Mouse (Mus musculus): Measurements from ENCODE around the gene Obox8. TPM values are rescaled to one million over a fixed set of nuclear protein-coding genes. Genes with fewer than 3 reads are reported as not detected.

The Obox8 gene
- not detected for total RNA-seq (2021)

DNA sequence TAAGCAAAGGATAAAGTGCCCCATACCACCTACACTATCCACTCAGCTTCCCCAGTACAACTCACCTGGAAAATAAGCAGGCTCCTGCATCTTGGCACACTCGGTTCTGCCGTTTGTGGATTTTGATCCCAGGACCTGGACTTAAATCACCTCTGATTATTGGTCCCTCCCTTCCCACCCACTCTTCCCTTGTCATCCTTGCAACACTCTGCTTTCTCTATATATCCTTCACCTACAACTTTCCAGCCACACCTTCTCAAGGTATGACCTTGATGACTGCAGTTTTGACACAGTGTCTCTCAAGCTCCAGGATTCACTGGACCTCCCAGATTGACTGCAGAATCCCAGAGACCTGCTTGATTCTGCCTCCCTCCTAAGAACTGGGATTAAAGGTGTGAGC, at the start of gene Obox8:
Gene Obox8, minus strand, starts transcription at position 101 of the 400 bp plus-strand sequence.
- DNase-seq (ENCODE audit: low spot score in 2 of 2), result no peak
- intact Hi-C loops (cut with DNase I), result no loop called here

DNA sequence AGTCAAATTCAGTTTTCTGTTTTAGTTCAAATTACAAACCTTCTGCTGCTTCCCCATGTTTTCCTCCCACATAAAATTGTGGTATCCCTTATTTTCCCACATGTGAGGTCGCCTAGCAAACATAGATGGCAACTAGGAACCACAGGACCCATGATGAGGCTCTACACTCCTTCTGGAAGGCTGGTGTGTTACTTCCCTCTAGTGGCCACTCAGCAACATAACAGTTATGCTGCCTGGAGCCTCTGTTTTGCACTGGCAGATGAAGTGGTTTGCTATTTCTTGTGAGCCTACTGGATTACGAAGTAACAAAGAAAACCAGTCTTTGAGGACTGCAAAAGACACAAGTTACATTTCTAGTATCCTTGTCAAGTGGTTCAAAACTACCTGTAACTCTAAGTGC, 16.1 kb downstream of the Obox8 start:
- intact Hi-C loops (cut with DNase I), result loop anchor here (5.0 kb wide), 2 partner anchors 1030 to 1245 kb away; no protein-coding TSS in a partner anchor
- DNase-seq (ENCODE audit: low spot score in 2 of 2), result no peak

DNA sequence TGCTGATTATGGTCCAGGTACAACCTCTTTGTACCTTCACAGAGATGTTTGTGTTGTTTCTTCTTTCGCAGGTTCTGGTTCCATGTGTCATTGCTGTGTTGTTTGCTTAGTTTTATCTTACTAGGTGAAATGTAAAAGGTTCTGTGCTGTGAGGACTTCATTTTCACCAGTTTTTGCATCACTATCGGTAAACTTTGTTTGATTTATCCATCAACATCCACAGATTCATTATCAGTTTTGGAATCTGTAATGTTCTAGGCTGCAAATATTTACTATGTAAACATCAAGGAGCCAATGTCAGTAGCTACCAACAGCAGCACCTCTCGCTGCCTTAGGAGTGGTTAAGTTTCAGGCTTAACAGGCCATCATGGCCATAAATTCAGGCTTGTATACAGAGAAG, 24.7 kb downstream of the Obox8 start:
- DNase-seq (ENCODE audit: low spot score in 2 of 2), result no peak

DNA sequence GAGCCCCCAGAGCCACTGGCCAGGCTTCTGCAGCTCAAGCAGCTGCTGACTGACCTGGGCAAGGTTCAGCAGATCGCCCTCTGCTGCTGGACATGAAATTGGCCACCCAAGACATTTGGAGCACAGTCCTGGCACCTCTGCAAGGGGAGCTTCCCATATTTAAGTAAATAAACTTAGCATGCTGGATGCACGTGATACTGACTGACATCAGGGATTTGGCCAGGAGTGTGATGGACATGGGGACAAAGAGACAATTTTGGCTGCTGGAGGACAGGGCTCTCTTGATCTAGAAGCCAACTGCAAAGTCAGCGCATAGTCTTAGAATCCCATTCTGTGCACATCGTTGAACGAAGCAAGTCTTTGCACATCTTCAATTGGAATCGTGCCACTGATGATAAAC, 25.8 kb downstream of the Obox8 start:
- intact Hi-C loops (cut with DNase I), result no loop called here
- DNase-seq (ENCODE audit: low spot score in 2 of 2), result no peak

More for the DNA sequence above, 24.7 kb downstream of the Obox8 start:
- intact Hi-C loops (cut with DNase I), result no loop called here

Other genes with a start within 250 kb of the Obox8 start
- not detected for gene Sult2a3, start 210.5 kb downstream of the Obox8 start, total RNA-seq (2021)
- gene Sult2a6, start 78.7 kb downstream of the Obox8 start, total RNA-seq (2021), result not detected
- not detected for gene Sult2a8, start 113.2 kb upstream of the Obox8 start, total RNA-seq (2021)
- gene Sult2a7, start 160.7 kb upstream of the Obox8 start, total RNA-seq (2021), result not detected
- under 1 TPM in 1 of 2 experiments, not detected in 1; 0.05 TPM for gene Vmn1r90, start 229.9 kb upstream of the Obox8 start, total RNA-seq (2021)